Mouse (Mus musculus): ENCODE measurements around the gene Il34. TPM values are rescaled to one million over a fixed set of nuclear protein-coding genes. Genes with fewer than 3 reads are reported as not detected.

The Il34 gene
- total RNA-seq, 4 experiments from 2014 or later, result 51.6 to 101 (median 76.5) TPM

DNA sequence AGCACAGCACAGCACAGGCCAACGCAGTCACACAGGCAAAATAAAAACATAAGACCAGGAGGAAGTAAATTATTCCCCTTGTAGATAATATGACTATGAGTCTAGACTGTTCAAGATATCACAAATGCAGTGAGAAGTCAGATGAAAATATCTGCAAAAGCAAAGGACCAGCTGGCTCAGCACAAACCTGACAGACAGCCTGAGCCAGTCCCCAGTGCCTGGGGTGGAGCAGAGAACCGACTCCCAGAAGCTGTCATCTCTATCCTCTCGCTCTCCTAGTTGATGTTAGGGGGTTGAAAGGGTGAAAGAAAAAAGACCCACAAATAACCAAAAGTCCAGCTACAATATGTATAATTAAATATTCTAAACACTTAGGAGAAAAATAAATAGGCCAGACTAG lies 30.0 kb downstream of the Il34 start:
- DNase-seq, result no peak

GRCm38 (mm10) chr8:110775316-110775715 lies 30.4 kb downstream of the Il34 start:
- no peak for DNase-seq

GRCm38 (mm10) chr8:110774725-110775124 lies 31.0 kb downstream of the Il34 start:
- no peak for DNase-seq

DNA sequence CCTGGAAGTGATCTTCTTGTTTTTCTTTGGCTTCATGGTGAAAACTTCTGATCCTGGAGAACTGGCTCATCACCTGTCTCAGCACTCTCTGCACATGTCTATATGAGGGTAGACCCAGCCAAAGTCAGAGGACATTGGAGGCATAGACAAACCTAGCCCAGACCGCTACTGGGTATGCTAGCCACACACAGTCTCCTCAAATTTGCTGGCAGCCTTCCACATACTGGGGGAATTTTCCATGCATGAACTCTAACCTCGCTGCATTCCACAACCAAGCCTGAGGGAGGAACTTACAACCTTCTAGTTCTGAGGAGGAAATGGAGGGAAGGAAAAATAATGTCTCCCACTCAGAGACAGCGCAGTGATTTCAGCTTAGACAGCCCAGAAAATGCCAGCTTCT lies 31.7 kb downstream of the Il34 start:
- DNase-seq, result no peak

- no peak for DNase-seq
Observed at GRCm38 (mm10) chr8:110772452-110772851, 33.3 kb downstream of the Il34 start.

DNA sequence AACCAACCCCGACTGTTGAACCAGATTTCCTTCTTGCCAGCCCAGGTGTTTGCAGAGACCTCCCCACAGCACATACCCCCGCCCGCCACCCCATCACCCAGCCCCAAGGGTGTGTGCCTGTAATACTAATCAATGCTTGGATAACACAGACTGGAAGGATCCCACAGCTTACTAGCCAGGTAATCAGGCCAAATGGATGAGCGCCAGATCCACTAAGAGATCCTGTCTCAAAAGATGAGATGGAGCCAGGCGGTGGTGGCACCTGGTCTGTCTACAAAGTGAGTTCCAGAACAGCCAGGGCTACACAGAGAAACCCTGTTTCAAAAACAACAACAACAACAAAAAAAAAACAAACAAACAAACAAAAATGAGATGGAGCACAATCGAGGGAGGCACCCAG lies 38.5 kb downstream of the Il34 start:
- DNase-seq, result no peak

GRCm38 (mm10) chr8:110764671-110765070 lies 41.1 kb downstream of the Il34 start:
- no peak for DNase-seq

GRCm38 (mm10) chr8:110761988-110762387 lies 43.7 kb downstream of the Il34 start:
- DNase-seq, result no peak

- peak; percentile 40 for DNase-seq
Observed at GRCm38 (mm10) chr8:110761185-110761584, 44.5 kb downstream of the Il34 start.

DNA sequence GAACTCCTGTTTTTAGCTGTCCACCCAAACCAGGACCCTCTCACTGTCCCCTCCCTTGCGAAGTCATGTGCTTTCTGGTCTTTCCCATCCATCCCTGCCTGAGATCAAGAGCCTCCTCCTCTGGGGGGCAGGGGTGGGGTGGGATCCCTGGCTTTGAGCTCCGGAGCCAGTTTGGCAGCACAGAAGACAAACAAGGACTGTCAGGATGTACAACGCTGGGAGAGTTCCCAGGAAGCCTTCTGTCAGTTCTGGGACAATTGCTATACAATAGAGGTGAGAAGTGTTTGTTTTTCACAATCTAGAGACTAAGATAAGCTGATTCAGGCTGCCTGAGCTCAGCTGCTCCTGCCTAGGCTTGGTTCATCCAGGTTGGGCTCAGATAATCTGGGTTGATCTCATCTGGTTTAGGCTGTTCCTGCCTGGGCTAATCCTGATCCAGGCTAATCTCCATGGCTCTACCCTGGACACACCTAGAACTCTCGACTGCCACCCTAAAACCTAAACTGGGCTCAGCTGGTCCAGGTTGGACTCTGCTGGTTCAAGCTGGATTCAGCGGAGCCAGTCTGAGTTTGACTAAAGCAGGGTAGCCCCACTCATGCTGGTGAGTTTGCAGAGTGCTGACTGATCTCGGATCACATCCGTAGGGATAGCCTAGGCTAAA lies 45.3 kb downstream of the Il34 start:
- no peak for DNase-seq

GRCm38 (mm10) chr8:110756196-110756595 lies 49.5 kb downstream of the Il34 start:
- DNase-seq, result no peak

GRCm38 (mm10) chr8:110755511-110756170 lies 50.1 kb downstream of the Il34 start:
- DNase-seq, result no peak

GRCm38 (mm10) chr8:110754713-110755112 lies 51.0 kb downstream of the Il34 start:
- DNase-seq, result no peak

DNA sequence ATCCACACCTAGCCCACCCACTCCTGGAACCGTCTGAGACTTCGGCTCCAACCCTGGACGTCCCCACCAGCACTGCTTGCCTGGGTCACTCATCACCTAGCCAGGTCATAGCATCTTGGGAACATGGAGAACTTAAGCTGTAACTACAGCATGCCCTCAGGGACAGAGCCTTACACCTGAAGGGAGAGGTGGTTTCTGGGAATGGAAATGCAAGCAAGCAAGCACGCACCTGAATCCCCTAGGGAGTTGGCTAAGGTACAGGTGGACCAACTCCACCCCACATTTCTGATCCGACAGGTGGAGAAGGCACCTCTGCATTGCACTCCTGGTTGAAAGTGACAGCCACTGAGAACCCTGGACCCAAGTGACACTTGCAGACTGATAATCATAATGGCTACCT lies 54.2 kb downstream of the Il34 start:
- DNase-seq, result no peak

GRCm38 (mm10) chr8:110750269-110750668 lies 55.5 kb downstream of the Il34 start:
- DNase-seq, result no peak

GRCm38 (mm10) chr8:110749500-110750170 lies 56.1 kb downstream of the Il34 start:
- DNase-seq, result no peak

DNA sequence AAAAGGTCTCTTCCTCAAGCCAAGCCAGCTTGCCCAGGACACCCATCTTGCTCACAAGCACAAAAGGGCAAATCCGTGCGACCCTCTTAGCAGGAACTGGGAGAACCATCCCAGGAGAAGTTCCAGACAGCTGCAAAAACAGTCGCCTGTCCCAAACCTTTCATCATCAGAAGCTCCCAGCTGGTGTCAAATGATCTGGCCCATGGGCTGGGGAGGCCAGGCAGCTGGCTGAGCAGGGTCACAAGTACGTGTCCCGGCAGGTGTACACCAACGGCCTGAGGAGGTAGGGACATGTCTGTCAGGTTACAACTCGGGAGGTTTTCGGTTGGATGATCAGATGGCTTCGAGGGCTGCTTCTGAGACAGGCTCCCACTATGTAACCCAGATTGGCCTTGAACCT lies 59.1 kb downstream of the Il34 start:
- DNase-seq, result no peak

GRCm38 (mm10) chr8:110745162-110745561 lies 60.6 kb downstream of the Il34 start:
- DNase-seq, result no peak

GRCm38 (mm10) chr8:110742452-110742818 lies 63.3 kb downstream of the Il34 start:
- DNase-seq, result no peak

GRCm38 (mm10) chr8:110741816-110742451 lies 63.8 kb downstream of the Il34 start:
- no peak for DNase-seq

DNA sequence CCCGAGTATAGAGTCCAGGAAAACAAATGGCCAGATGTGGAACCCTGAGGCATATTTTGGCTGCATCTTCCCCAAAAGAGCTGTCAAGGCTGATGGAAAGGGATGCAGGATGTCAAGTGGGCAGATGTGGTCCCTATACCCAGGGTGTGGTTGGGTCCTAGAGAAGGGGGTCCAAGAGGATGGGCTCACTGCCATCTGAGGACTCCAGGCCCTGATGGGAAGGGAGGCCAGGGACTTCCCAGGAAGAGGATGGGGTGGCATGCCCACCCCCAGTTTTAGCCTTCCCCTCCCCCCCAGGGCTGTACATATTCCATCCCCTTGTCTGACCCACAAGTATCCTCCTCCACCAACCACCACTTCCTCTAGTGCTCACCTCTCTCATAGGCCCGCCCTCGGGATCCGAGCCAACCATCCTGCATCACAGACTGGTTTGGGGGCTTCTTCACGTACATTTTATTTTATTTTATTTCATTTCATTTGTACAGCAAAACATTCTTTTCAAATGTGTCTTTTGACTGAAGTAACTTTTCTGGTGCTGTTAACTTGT lies 65.0 kb downstream of the Il34 start:
- no peak for DNase-seq

DNA sequence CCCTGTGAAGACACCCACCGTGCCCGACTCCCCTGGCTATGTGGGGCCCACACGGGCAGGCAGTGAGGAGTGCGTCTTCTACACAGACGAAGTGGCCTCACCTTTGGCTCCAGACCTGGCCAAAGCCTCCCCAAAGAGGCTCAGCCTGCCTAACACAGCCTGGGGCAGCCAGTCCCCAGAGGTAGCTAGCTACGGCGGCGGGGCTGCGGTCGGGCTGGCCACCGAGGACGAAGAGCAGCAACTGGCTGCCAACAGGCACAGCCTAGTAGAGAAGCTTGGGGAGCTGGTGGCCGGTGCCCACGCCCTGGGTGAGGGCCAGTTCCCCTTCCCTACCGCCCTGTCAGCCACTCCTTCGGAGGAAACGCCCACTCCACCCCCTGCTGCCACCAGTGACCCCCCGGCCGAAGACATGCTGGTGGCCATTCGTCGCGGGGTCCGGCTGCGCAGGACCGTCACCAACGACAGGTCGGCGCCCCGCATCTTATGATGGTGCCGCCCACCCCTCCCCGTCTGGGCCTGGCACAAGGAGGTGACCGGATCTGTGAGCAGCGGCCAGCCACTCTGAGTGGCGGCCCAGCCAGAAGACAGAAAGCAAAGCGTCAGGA lies 67.0 kb downstream of the Il34 start:
- no peak for DNase-seq

GRCm38 (mm10) chr8:110733036-110733435 lies 72.7 kb downstream of the Il34 start:
- no peak for DNase-seq

All from adrenal gland, adult 8-10 months (tissue).